Mouse (Mus musculus) adrenal gland, adult 2 months (tissue): Measurements from ENCODE around the gene Olfr509. TPM values are rescaled to one million over a fixed set of nuclear protein-coding genes. Genes with fewer than 3 reads are reported as not detected.
"Not testable (repeated sequence)": the region's sequence is repeated elsewhere in the genome, so short reads cannot be mapped to it uniquely, and the experiment has no call there.

Source experiments
- DNase-seq: peaks from one replicate; pipeline ENCODE4 v3.0.0; 2021
- long read RNA-seq: library from polyadenylated mRNA; stranded (forward); transcript quantifications from one replicate; pipeline ENCODE4 v2.0.0, GENCODE M21; 2021
- polyA plus RNA-seq: library from polyadenylated mRNA; depleted of rRNA; stranded (reverse); fragments of >200 nt; gene quantifications from 2 replicates; pipeline ENCODE4 v1.2.3, GENCODE M21; 2012; rRNA removed
- total RNA-seq, 2 experiments: library from RNA; stranded (reverse); gene quantifications; 2 replicates each; pipeline ENCODE4 v1.2.3; 2021

The Olfr509 gene
- not detected for total RNA-seq
- not detected in 2 replicates for polyA plus RNA-seq
- long read RNA-seq, result 0 reads

- no peak for DNase-seq
These were observed at the start of gene Olfr509 for GRCm38 (mm10) chr7:108651806-108652205. TSS of gene Olfr509 (minus strand) at chr7:108651906.

- no peak for DNase-seq
These were observed 27.2 kb upstream of the Olfr509 start for GRCm38 (mm10) chr7:108678886-108679285.

- no peak for DNase-seq
These were observed 19.4 kb upstream of the Olfr509 start for GRCm38 (mm10) chr7:108671058-108671457.

- no peak for DNase-seq
These were observed 14.4 kb upstream of the Olfr509 start, which contains the start of gene Olfr510 for GRCm38 (mm10) chr7:108666118-108666517. TSS of gene Olfr510 (plus strand) at chr7:108666418.

GRCm38 (mm10) chr7:108662419-108662818 is 10.7 kb upstream of the Olfr509 start:
- DNase-seq, result no peak

- DNase-seq, result no peak
These were observed 22.0 kb downstream of the Olfr509 start, which contains the start of gene Olfr508 for GRCm38 (mm10) chr7:108629694-108630093. TSS of gene Olfr508 (plus strand) at chr7:108629994.

- no peak for DNase-seq
These were observed 30.2 kb downstream of the Olfr509 start, which contains the start of gene Olfr507 for GRCm38 (mm10) chr7:108621514-108621913. TSS of gene Olfr507 (plus strand) at chr7:108621814.

GRCm38 (mm10) chr7:108616781-108617180 is 34.9 kb downstream of the Olfr509 start:
- not testable (repeated sequence) for DNase-seq

GRCm38 (mm10) chr7:108614110-108614509 is 37.6 kb downstream of the Olfr509 start:
- no peak for DNase-seq

GRCm38 (mm10) chr7:108610487-108610886 is 41.2 kb downstream of the Olfr509 start, which contains the start of gene Olfr506:
TSS of gene Olfr506 (plus strand) at chr7:108610787.
- no peak for DNase-seq

GRCm38 (mm10) chr7:108601916-108602315 is 49.8 kb downstream of the Olfr509 start:
- not testable (repeated sequence) for DNase-seq

Other genes starting within 250 kb of the Olfr509 start
- gene Olfr497, start 231.5 kb downstream of the Olfr509 start, total RNA-seq, result not detected
- gene Olfr497, start 231.5 kb downstream of the Olfr509 start, polyA plus RNA-seq, result not detected in 2 replicates
- not detected for gene Olfr498, start 186.6 kb downstream of the Olfr509 start, total RNA-seq
- not detected in 2 replicates for gene Olfr498, start 186.6 kb downstream of the Olfr509 start, polyA plus RNA-seq
- gene Olfr502, start 126.8 kb downstream of the Olfr509 start, total RNA-seq, result not detected
- not detected in 2 replicates for gene Olfr502, start 126.8 kb downstream of the Olfr509 start, polyA plus RNA-seq
- not detected for gene Olfr503, start 107.4 kb downstream of the Olfr509 start, total RNA-seq
- not detected in 2 replicates for gene Olfr503, start 107.4 kb downstream of the Olfr509 start, polyA plus RNA-seq
- not detected for gene Olfr504, start 86.1 kb downstream of the Olfr509 start, total RNA-seq
- not detected in 2 replicates for gene Olfr504, start 86.1 kb downstream of the Olfr509 start, polyA plus RNA-seq
- not detected for gene Olfr506, start 41.1 kb downstream of the Olfr509 start, total RNA-seq
- gene Olfr506, start 41.1 kb downstream of the Olfr509 start, polyA plus RNA-seq, result not detected in 2 replicates
- gene Olfr507, start 30.1 kb downstream of the Olfr509 start, total RNA-seq, result not detected
- gene Olfr507, start 30.1 kb downstream of the Olfr509 start, polyA plus RNA-seq, result not detected in 2 replicates
- gene Olfr508, start 21.9 kb downstream of the Olfr509 start, total RNA-seq, result not detected
- gene Olfr508, start 21.9 kb downstream of the Olfr509 start, polyA plus RNA-seq, result not detected in 2 replicates
- not detected for gene Olfr510, start 14.5 kb upstream of the Olfr509 start, total RNA-seq
- gene Olfr510, start 14.5 kb upstream of the Olfr509 start, polyA plus RNA-seq, result not detected in 2 replicates
- gene Olfr512, start 61.4 kb upstream of the Olfr509 start, total RNA-seq, result not detected
- gene Olfr512, start 61.4 kb upstream of the Olfr509 start, polyA plus RNA-seq, result not detected in 2 replicates
- gene Olfr513, start 99.1 kb upstream of the Olfr509 start, total RNA-seq, result not detected
- gene Olfr513, start 99.1 kb upstream of the Olfr509 start, polyA plus RNA-seq, result not detected in 2 replicates
- not detected for gene Olfr514, start 174.1 kb upstream of the Olfr509 start, total RNA-seq
- gene Olfr514, start 174.1 kb upstream of the Olfr509 start, polyA plus RNA-seq, result not detected in 2 replicates
- gene Olfr516, start 198.6 kb upstream of the Olfr509 start, total RNA-seq, result not detected
- not detected in 2 replicates for gene Olfr516, start 198.6 kb upstream of the Olfr509 start, polyA plus RNA-seq
- not detected for gene Olfr517, start 220.5 kb upstream of the Olfr509 start, total RNA-seq
- not detected in 2 replicates for gene Olfr517, start 220.5 kb upstream of the Olfr509 start, polyA plus RNA-seq
- gene Olfr518, start 233.1 kb upstream of the Olfr509 start, total RNA-seq, result not detected
- gene Olfr518, start 233.1 kb upstream of the Olfr509 start, polyA plus RNA-seq, result not detected in 2 replicates
- gene Olfr519, start 242.5 kb upstream of the Olfr509 start, total RNA-seq, result not detected
- not detected in 2 replicates for gene Olfr519, start 242.5 kb upstream of the Olfr509 start, polyA plus RNA-seq